Mouse (Mus musculus) midbrain, embryonic 15.5 days (tissue): ENCODE data around the gene Ddx46. TPM values are rescaled to one million over a fixed set of nuclear protein-coding genes. Genes with fewer than 3 reads are reported as not detected.

Experiments
- ATAC-seq: fragments of 200-750 bp; cut with Nextera tagmentation; replicated peaks from 2 replicates; pipeline ENCODE4 v1.8.0; 2017; ENCODE audit warnings: moderate TSS enrichment
- H3K27ac ChIP-seq: fragments of 300-500 bp; sonication (generic); 2 replicates; pipeline ENCODE4 v1.5.1; 2015; ENCODE audit warnings: mild to moderate bottlenecking, inconsistent platforms
- H3K27me3 ChIP-seq: fragments of 300-500 bp; sonication (generic); replicated peaks from 2 replicates; pipeline ENCODE4 v1.6.1; 2015; ENCODE audit warnings: inconsistent platforms
- H3K36me3 ChIP-seq: fragments of 300-500 bp; sonication (generic); replicated peaks from 2 replicates; pipeline ENCODE4 v1.6.1; 2015; ENCODE audit warnings: inconsistent platforms
- H3K4me1 ChIP-seq: fragments of 300-500 bp; sonication (generic); 2 replicates; pipeline ENCODE4 v1.6.1; 2015; ENCODE audit warnings: inconsistent platforms
- H3K4me2 ChIP-seq: fragments of 300-500 bp; sonication (generic); 2 replicates; pipeline ENCODE4 v1.6.1; 2015; ENCODE audit warnings: inconsistent platforms, mild to moderate bottlenecking, moderate library complexity
- H3K4me3 ChIP-seq: fragments of 300-500 bp; sonication (generic); 2 replicates; pipeline ENCODE4 v1.5.1; 2015; ENCODE audit warnings: mild to moderate bottlenecking, inconsistent platforms
- H3K9ac ChIP-seq: fragments of 300-500 bp; sonication (generic); 2 replicates; pipeline ENCODE4 v1.6.1; 2015; ENCODE audit warnings: mild to moderate bottlenecking, inconsistent platforms
- H3K9me3 ChIP-seq: fragments of 300-500 bp; sonication (generic); 2 replicates; pipeline ENCODE4 v1.6.1; 2016; ENCODE audit warnings: inconsistent platforms
- WGBS: fragments of 180-500 bp; shearing (Covaris S2); methylation state at CpG from one replicate; pipeline ENCODE4 v1.1.7; 2015; ENCODE audit warnings: mixed read lengths; 5-methylcytosine and 5-hydroxymethylcytosine counted together
- polyA plus RNA-seq: library from polyadenylated mRNA; unstranded; fragments of >200 nt; fragmentation: Nextera tagmentation; extraction: Ambion mirVana; gene quantifications from 2 replicates; pipeline ENCODE4 v1.2.1, GENCODE M21; 2015

Ddx46 gene
- polyA plus RNA-seq, 1 experiment from 2014 or later = 27.2 TPM

GRCm38 (mm10) chr13:55704301-55704700 lies 69.5 kb downstream of the Ddx46 start:
- Histone ChIP-seq H3K4me3 (no peak overlapping the region), H3K4me2 (no peak overlapping the region), H3K9ac (no peak overlapping the region), H3K27ac (no peak overlapping the region), H3K36me3 (peaks cover 18% of the 10 kb centered on the region), H3K9me3 (no peaks in the 10 kb centered on the region), H3K27me3 (no peaks in the 10 kb centered on the region), H3K4me1 (no peaks in the 10 kb centered on the region)
- no peak for ATAC-seq
- WGBS = 87% methylated on average over 4 of the region's 4 CpGs

GRCm38 (mm10) chr13:55712846-55713245 lies 78.0 kb downstream of the Ddx46 start:
- ATAC-seq = no peak
- no peaks in the 10 kb centered on the region for H3K27me3 ChIP-seq

GRCm38 (mm10) chr13:55714501-55715166 lies 79.8 kb downstream of the Ddx46 start, which contains the start of gene Txndc15:
TSS of gene Txndc15 (plus strand) at chr13:55714650.
- Histone ChIP-seq H3K9me3 (no peaks in the 10 kb centered on the region), H3K4me2 (peak within 1 kb of the TSS; percentile 73), H3K4me1 (peaks cover 24% of the 10 kb centered on the region), H3K9ac (peak within 1 kb of the TSS; percentile 97), H3K36me3 (peaks cover 18% of the 10 kb centered on the region), H3K27me3 (no peaks in the 10 kb centered on the region), H3K27ac (peak within 1 kb of the TSS; percentile 97), H3K4me3 (peak within 1 kb of the TSS; percentile 91)
- under 1% methylated on average over 63 of the region's 63 CpGs for WGBS
- ATAC-seq = peak; percentile 95

More at GRCm38 (mm10) chr13:55712846-55713245, 78.0 kb downstream of the Ddx46 start:
- Histone ChIP-seq H3K27ac (no peak overlapping the region), H3K36me3 (peaks cover 2% of the 10 kb centered on the region; the same call in 1 of the 2 replicates), H3K9ac (no peak overlapping the region), H3K4me2 (no peak overlapping the region), H3K4me1 (peaks cover 23% of the 10 kb centered on the region), H3K4me3 (no peak overlapping the region), H3K9me3 (no peaks in the 10 kb centered on the region)
- WGBS = 96% methylated on average over 3 of the region's 3 CpGs

GRCm38 (mm10) chr13:55715167-55715512 lies 80.3 kb downstream of the Ddx46 start:
- Histone ChIP-seq H3K9ac (peak overlapping the region; percentile 97), H3K4me1 (peaks cover 24% of the 10 kb centered on the region), H3K9me3 (no peaks in the 10 kb centered on the region), H3K36me3 (peaks cover 19% of the 10 kb centered on the region), H3K4me2 (peak overlapping the region; percentile 73), H3K27ac (peak overlapping the region; percentile 97), H3K4me3 (peak overlapping the region; percentile 91), H3K27me3 (no peaks in the 10 kb centered on the region)
- 8% methylated on average over 5 of the region's 5 CpGs for WGBS
- no peak for ATAC-seq

- 85% methylated on average over 7 of the region's 7 CpGs for WGBS
- ATAC-seq = no peak
- 0 out of 2 replicates have a peak overlapping the region, but pooled peaks have one; percentile 29 for H3K9ac ChIP-seq
- peak overlapping the region; percentile 73 for H3K4me2 ChIP-seq
- no peaks in the 10 kb centered on the region for H3K9me3 ChIP-seq
- H3K4me3 ChIP-seq = peak overlapping the region; percentile 91
- H3K36me3 ChIP-seq = peaks cover 19% of the 10 kb centered on the region
- no peaks in the 10 kb centered on the region for H3K27me3 ChIP-seq
- no peak overlapping the region for H3K27ac ChIP-seq
- peaks cover 24% of the 10 kb centered on the region for H3K4me1 ChIP-seq
These were observed 81.2 kb downstream of the Ddx46 start for GRCm38 (mm10) chr13:55715908-55716510.

- H3K36me3 ChIP-seq = peaks cover 33% of the 10 kb centered on the region
- H3K4me1 ChIP-seq = peaks cover 10% of the 10 kb centered on the region
- H3K9ac ChIP-seq = no peak overlapping the region
- WGBS = 75% methylated on average over 8 of the region's 8 CpGs
- no peak for ATAC-seq
- no peak overlapping the region for H3K27ac ChIP-seq
- no peaks in the 10 kb centered on the region for H3K27me3 ChIP-seq
- no peak overlapping the region for H3K4me3 ChIP-seq
- no peak overlapping the region for H3K4me2 ChIP-seq
- no peaks in the 10 kb centered on the region for H3K9me3 ChIP-seq
These were observed 86.7 kb downstream of the Ddx46 start for GRCm38 (mm10) chr13:55721516-55721915.

- H3K27ac ChIP-seq = no peak overlapping the region
- H3K9ac ChIP-seq = no peak overlapping the region
- H3K9me3 ChIP-seq = no peaks in the 10 kb centered on the region
- WGBS = 98% methylated on average over 2 of the region's 2 CpGs
- H3K27me3 ChIP-seq = no peaks in the 10 kb centered on the region
- peaks cover 9% of the 10 kb centered on the region; the same call in 1 of the 2 replicates for H3K4me1 ChIP-seq
- no peak overlapping the region for H3K4me3 ChIP-seq
- no peak overlapping the region for H3K4me2 ChIP-seq
- H3K36me3 ChIP-seq = peaks cover 33% of the 10 kb centered on the region
- ATAC-seq = no peak
These were observed 87.2 kb downstream of the Ddx46 start for GRCm38 (mm10) chr13:55721995-55722394.

GRCm38 (mm10) chr13:55726598-55727119 lies 91.8 kb downstream of the Ddx46 start:
- no peak for ATAC-seq
- Histone ChIP-seq H3K4me3 (peak overlapping the region; percentile 55), H3K27ac (peak overlapping the region; percentile 95), H3K9me3 (no peaks in the 10 kb centered on the region), H3K4me1 (0 out of 2 replicates have a peak, but pooled peaks cover 3% of the 10 kb centered on the region), H3K36me3 (peaks cover 14% of the 10 kb centered on the region), H3K27me3 (no peaks in the 10 kb centered on the region), H3K4me2 (peak overlapping the region; percentile 74), H3K9ac (peak overlapping the region; percentile 79)
- 5% methylated on average over 4 of the region's 4 CpGs for WGBS

GRCm38 (mm10) chr13:55727120-55727838 lies 92.5 kb downstream of the Ddx46 start, which contains the start of gene Pcbd2:
TSS of gene Pcbd2 (plus strand) at chr13:55727368.
- under 1% methylated on average over 65 of the region's 73 CpGs for WGBS
- H3K27me3 ChIP-seq = no peaks in the 10 kb centered on the region
- H3K4me1 ChIP-seq = 0 out of 2 replicates have a peak, but pooled peaks cover 3% of the 10 kb centered on the region
- H3K27ac ChIP-seq = peak within 1 kb of the TSS; percentile 95
- peak within 1 kb of the TSS; percentile 79 for H3K9ac ChIP-seq
- H3K4me3 ChIP-seq = peak within 1 kb of the TSS; percentile 55
- no peaks in the 10 kb centered on the region for H3K9me3 ChIP-seq
- peaks cover 14% of the 10 kb centered on the region for H3K36me3 ChIP-seq
- peak; percentile 90 for ATAC-seq
- H3K4me2 ChIP-seq = peak within 1 kb of the TSS; percentile 74

- H3K36me3 ChIP-seq = peaks cover 14% of the 10 kb centered on the region
- 3% methylated on average over 19 of the region's 19 CpGs for WGBS
- peak overlapping the region; percentile 55 for H3K4me3 ChIP-seq
- H3K9ac ChIP-seq = peak overlapping the region; percentile 79; the same call in 1 of the 2 replicates
- ATAC-seq = peak; percentile 74
- no peaks in the 10 kb centered on the region for H3K9me3 ChIP-seq
- peak overlapping the region; percentile 74 for H3K4me2 ChIP-seq
- H3K27me3 ChIP-seq = no peaks in the 10 kb centered on the region
- H3K27ac ChIP-seq = peak overlapping the region; percentile 95
- H3K4me1 ChIP-seq = 0 out of 2 replicates have a peak, but pooled peaks cover 3% of the 10 kb centered on the region
These were observed 93.0 kb downstream of the Ddx46 start for GRCm38 (mm10) chr13:55727839-55728238.

- Histone ChIP-seq H3K27ac (no peak overlapping the region), H3K9ac (no peak overlapping the region), H3K36me3 (peaks cover 5% of the 10 kb centered on the region), H3K4me2 (no peak overlapping the region), H3K9me3 (no peaks in the 10 kb centered on the region), H3K27me3 (no peaks in the 10 kb centered on the region), H3K4me1 (0 out of 2 replicates have a peak, but pooled peaks cover 3% of the 10 kb centered on the region), H3K4me3 (no peak overlapping the region)
- 85% methylated on average over 7 of the region's 7 CpGs for WGBS
- no peak for ATAC-seq
These were observed 95.9 kb downstream of the Ddx46 start for GRCm38 (mm10) chr13:55730716-55731115.
